Mouse (Mus musculus) intestine, embryonic 14.5 days (tissue): ENCODE results near the gene Tlr5. TPM values are rescaled to one million over a fixed set of nuclear protein-coding genes. Genes with fewer than 3 reads are reported as not detected.

Source experiments
- ATAC-seq: fragments of 200-750 bp; cut with Nextera tagmentation; replicated peaks from 2 replicates; pipeline ENCODE4 v1.8.0; 2017; ENCODE audit warnings: low read depth, moderate number of reproducible peaks, moderate TSS enrichment, moderate library complexity; ENCODE audit not compliant: low FRiP score, low TSS enrichment
- DNase-seq: peaks from one replicate; pipeline ENCODE4 v3.0.0-alpha.2; 2018; ENCODE audit warnings: low spot score
- H3K27ac ChIP-seq: fragments of 300-500 bp; sonication (generic); 2 replicates; pipeline ENCODE4 v1.5.1; 2014; ENCODE audit warnings: low read depth, mild to moderate bottlenecking, control low read depth
- H3K27me3 ChIP-seq: fragments of 300-500 bp; sonication (generic); replicated peaks from 2 replicates; pipeline ENCODE4 v1.6.1; 2014; ENCODE audit warnings: low read length, control low read depth; ENCODE audit not compliant: control insufficient read depth, insufficient read depth
- H3K36me3 ChIP-seq: fragments of 300-500 bp; sonication (generic); 2 replicates; pipeline ENCODE4 v1.6.1; 2014; ENCODE audit warnings: low read length, control low read depth; ENCODE audit not compliant: control insufficient read depth, insufficient read depth
- H3K4me1 ChIP-seq: fragments of 300-500 bp; sonication (generic); replicated peaks from 2 replicates; pipeline ENCODE4 v1.6.1; 2014; ENCODE audit warnings: low read length, control low read depth, mixed read lengths; ENCODE audit not compliant: control insufficient read depth, insufficient read depth
- H3K4me2 ChIP-seq: fragments of 300-500 bp; sonication (generic); 2 replicates; pipeline ENCODE4 v1.6.1; 2014; ENCODE audit warnings: low read length
- H3K4me3 ChIP-seq: fragments of 300-500 bp; sonication (generic); 2 replicates; pipeline ENCODE4 v1.5.1; 2014; ENCODE audit warnings: low read depth, low read length, control low read depth, mixed read lengths
- H3K9ac ChIP-seq: fragments of 300-500 bp; sonication (generic); 2 replicates; pipeline ENCODE4 v1.6.1; 2014; ENCODE audit warnings: mild to moderate bottlenecking, low read length
- H3K9me3 ChIP-seq: fragments of 300-500 bp; sonication (generic); 2 replicates; pipeline ENCODE4 v1.6.1; 2016; ENCODE audit warnings: low read length, control low read depth; ENCODE audit not compliant: control insufficient read depth
- WGBS: fragments of 180-500 bp; shearing (Covaris S2); extraction: QIAGEN DNeasy Blood & Tissue Kit; methylation state at CpG from one replicate; pipeline ENCODE4 v1.1.7; 2014; 5-methylcytosine and 5-hydroxymethylcytosine counted together
- polyA plus RNA-seq: library from polyadenylated mRNA; unstranded; fragments of >200 nt; fragmentation: Nextera tagmentation; extraction: Ambion mirVana; gene quantifications from 2 replicates; pipeline ENCODE4 v1.2.1, GENCODE M21; 2014

Tlr5 gene
- polyA plus RNA-seq, 1 experiment from 2014 or later, result 5.7 TPM

- ATAC-seq (peak; percentile 51), DNase-seq (peak; percentile 68)
- peak overlapping the region; percentile 66 for H3K4me2 ChIP-seq
- H3K4me3 ChIP-seq, result no peak overlapping the region
- 76% methylated on average over 16 of the region's 16 CpGs for WGBS
- no peaks in the 10 kb centered on the region for H3K36me3 ChIP-seq
- H3K9ac ChIP-seq, result no peak overlapping the region
- H3K27ac ChIP-seq, result peak overlapping the region; percentile 81
- H3K27me3 ChIP-seq, result no peaks in the 10 kb centered on the region
- peaks cover 18% of the 10 kb centered on the region for H3K4me1 ChIP-seq
- H3K9me3 ChIP-seq, result no peaks in the 10 kb centered on the region
Observed at GRCm38 (mm10) chr1:182957001-182957757, 2.6 kb downstream of the Tlr5 start.

GRCm38 (mm10) chr1:182957826-182958544 lies 3.4 kb downstream of the Tlr5 start:
- no peak overlapping the region for H3K4me3 ChIP-seq
- peaks cover 18% of the 10 kb centered on the region for H3K4me1 ChIP-seq
- WGBS, result 77% methylated on average over 13 of the region's 13 CpGs
- H3K36me3 ChIP-seq, result no peaks in the 10 kb centered on the region
- H3K9me3 ChIP-seq, result no peaks in the 10 kb centered on the region
- DNase-seq, result no peak
- no peaks in the 10 kb centered on the region for H3K27me3 ChIP-seq
- H3K27ac ChIP-seq, result peak overlapping the region; percentile 67; the same call in 1 of the 2 replicates
- no peak overlapping the region for H3K9ac ChIP-seq
- no peak overlapping the region for H3K4me2 ChIP-seq
- no peak for ATAC-seq

- Histone ChIP-seq H3K9me3 (no peaks in the 10 kb centered on the region), H3K27ac (peak overlapping the region; percentile 39; the same call in 1 of the 2 replicates), H3K4me3 (no peak overlapping the region; the same call in 1 of the 2 replicates), H3K4me2 (peak overlapping the region; percentile 56), H3K4me1 (peaks cover 15% of the 10 kb centered on the region), H3K9ac (no peak overlapping the region), H3K27me3 (no peaks in the 10 kb centered on the region), H3K36me3 (no peaks in the 10 kb centered on the region)
- ATAC-seq, result no peak
- 43% methylated on average over 3 of the region's 3 CpGs for WGBS
- DNase-seq, result no peak
Observed at GRCm38 (mm10) chr1:182958824-182959223, 4.2 kb downstream of the Tlr5 start.

- no peaks in the 10 kb centered on the region for H3K36me3 ChIP-seq
- peaks cover 13% of the 10 kb centered on the region for H3K4me1 ChIP-seq
- H3K4me2 ChIP-seq, result peak overlapping the region; percentile 56
- peak overlapping the region; percentile 39 for H3K27ac ChIP-seq
- DNase-seq (peak; percentile 79), ATAC-seq (no peak)
- no peaks in the 10 kb centered on the region for H3K27me3 ChIP-seq
- peak overlapping the region; percentile 25 for H3K9ac ChIP-seq
- 1% methylated on average over 17 of the region's 17 CpGs for WGBS
- peak overlapping the region; percentile 37 for H3K4me3 ChIP-seq
- no peaks in the 10 kb centered on the region for H3K9me3 ChIP-seq
Observed at GRCm38 (mm10) chr1:182959251-182959691, 4.7 kb downstream of the Tlr5 start.

GRCm38 (mm10) chr1:182959811-182960455 lies 5.3 kb downstream of the Tlr5 start:
- H3K27ac ChIP-seq, result peak overlapping the region; percentile 39; the same call in 1 of the 2 replicates
- H3K9ac ChIP-seq, result peak overlapping the region; percentile 25
- H3K4me3 ChIP-seq, result peak overlapping the region; percentile 37
- H3K27me3 ChIP-seq, result no peaks in the 10 kb centered on the region
- no peaks in the 10 kb centered on the region for H3K36me3 ChIP-seq
- H3K4me2 ChIP-seq, result peak overlapping the region; percentile 56
- ATAC-seq (peak; percentile 42; the same call in 1 of the 2 replicates), DNase-seq (peak; percentile 93)
- 2% methylated on average over 20 of the region's 20 CpGs for WGBS
- H3K9me3 ChIP-seq, result no peaks in the 10 kb centered on the region
- peaks cover 13% of the 10 kb centered on the region for H3K4me1 ChIP-seq

- Histone ChIP-seq H3K9ac (no peak overlapping the region), H3K27ac (no peak overlapping the region), H3K4me1 (peaks cover 10% of the 10 kb centered on the region), H3K4me2 (no peak overlapping the region), H3K27me3 (no peaks in the 10 kb centered on the region), H3K4me3 (no peak overlapping the region), H3K9me3 (no peaks in the 10 kb centered on the region), H3K36me3 (no peaks in the 10 kb centered on the region)
- DNase-seq, result no peak
- 70% methylated on average over 5 of the region's 5 CpGs for WGBS
- no peak for ATAC-seq
Observed at GRCm38 (mm10) chr1:182961076-182961475, 6.5 kb downstream of the Tlr5 start.

GRCm38 (mm10) chr1:182963329-182963728 lies 8.7 kb downstream of the Tlr5 start:
- WGBS, result 48% methylated on average over 5 of the region's 5 CpGs
- H3K27ac ChIP-seq, result no peak overlapping the region
- no peaks in the 10 kb centered on the region for H3K9me3 ChIP-seq
- H3K36me3 ChIP-seq, result no peaks in the 10 kb centered on the region
- H3K9ac ChIP-seq, result no peak overlapping the region
- ATAC-seq (no peak), DNase-seq (no peak)
- H3K4me1 ChIP-seq, result peaks cover 10% of the 10 kb centered on the region
- H3K4me2 ChIP-seq, result no peak overlapping the region
- H3K4me3 ChIP-seq, result no peak overlapping the region
- H3K27me3 ChIP-seq, result no peaks in the 10 kb centered on the region

GRCm38 (mm10) chr1:182964855-182965466 lies 10.4 kb downstream of the Tlr5 start:
- H3K27me3 ChIP-seq, result no peaks in the 10 kb centered on the region
- H3K4me3 ChIP-seq, result no peak overlapping the region
- peaks cover 4% of the 10 kb centered on the region for H3K4me1 ChIP-seq
- no peaks in the 10 kb centered on the region for H3K36me3 ChIP-seq
- no peaks in the 10 kb centered on the region for H3K9me3 ChIP-seq
- H3K27ac ChIP-seq, result no peak overlapping the region
- no peak for ATAC-seq
- H3K4me2 ChIP-seq, result no peak overlapping the region
- no peak for DNase-seq
- H3K9ac ChIP-seq, result no peak overlapping the region
- WGBS, result 77% methylated on average over 9 of the region's 9 CpGs
